Mouse (Mus musculus) gastrocnemius, adult 8-10 months (tissue): Measurements from ENCODE around the gene Cenpm. TPM values are rescaled to one million over a fixed set of nuclear protein-coding genes. Genes with fewer than 3 reads are reported as not detected.

Experiments
- DNase-seq, 2 experiments: peaks; one replicate each; pipeline ENCODE4 v3.0.0; 2022; ENCODE audit warnings: low spot score in 2 of 2
- microRNA-seq: library from miRNA; unstranded; fragments of <30 nt; microRNA quantifications from one replicate; pipeline ENCODE4 v1.2.0, GENCODE M21; 2022
- total RNA-seq, 4 experiments: library from RNA; stranded (reverse); gene quantifications; 2 replicates each; pipeline ENCODE4 v1.2.4; 2022

Cenpm gene
- total RNA-seq, 4 experiments from 2014 or later, result not detected

- DNase-seq, result no peak
Measured at GRCm38 (mm10) chr15:82192617-82193016, 51.9 kb downstream of the Cenpm start.

- DNase-seq, result peak in 1 of 2 experiments; percentile 59
Measured at GRCm38 (mm10) chr15:82188481-82189240, 55.9 kb downstream of the Cenpm start.

- DNase-seq, result no peak
Measured at GRCm38 (mm10) chr15:82187924-82188323, 56.6 kb downstream of the Cenpm start.

- no peak for DNase-seq
Measured at GRCm38 (mm10) chr15:82187401-82187800, 57.1 kb downstream of the Cenpm start.

GRCm38 (mm10) chr15:82186931-82187330 lies 57.6 kb downstream of the Cenpm start:
- DNase-seq, result no peak

- no peak for DNase-seq
Measured at GRCm38 (mm10) chr15:82186131-82186530, 58.4 kb downstream of the Cenpm start.

GRCm38 (mm10) chr15:82185062-82185783 lies 59.3 kb downstream of the Cenpm start:
- no peak for DNase-seq

GRCm38 (mm10) chr15:82184656-82185055 lies 59.9 kb downstream of the Cenpm start:
- no peak for DNase-seq

- no peak for DNase-seq
Measured at GRCm38 (mm10) chr15:82184183-82184582, 60.4 kb downstream of the Cenpm start.

Small RNA genes lying within 50 kb of the gene (microRNA-seq; reads per million reads assigned to microRNA genes)
- gene Mir33, result 7.5 reads per million

Other genes starting within 250 kb of the Cenpm start
- 10 to 100 TPM; 14.9 to 18.4 (median 17.5) TPM for gene Desi1, start 210.9 kb downstream of the Cenpm start, total RNA-seq
- 10 to 100 TPM; 44.8 to 55.5 (median 51.4) TPM for gene Snu13, start 197.2 kb downstream of the Cenpm start, total RNA-seq
- gene 4930407I10Rik, start 185.6 kb downstream of the Cenpm start, total RNA-seq, result not detected
- gene Mei1, start 174.8 kb downstream of the Cenpm start, total RNA-seq, result not detected
- gene Ccdc134, start 116.8 kb downstream of the Cenpm start, total RNA-seq, result 10 to 100 TPM in 2 of 4 experiments, 1 to 10 TPM in 2; 6.8 to 14.2 (median 8.6) TPM
- gene Srebf2, start 97.6 kb downstream of the Cenpm start, total RNA-seq, result 10 to 100 TPM in 1 of 4 experiments, 1 to 10 TPM in 3; 8.4 to 11.5 (median 9.7) TPM
- gene Shisa8, start 31.9 kb downstream of the Cenpm start, total RNA-seq, result not detected
- not detected for gene Tnfrsf13c, start 20.4 kb downstream of the Cenpm start, total RNA-seq
- not detected for gene 1500009C09Rik, start 7.6 kb upstream of the Cenpm start, total RNA-seq
- under 1 TPM; 0.10 to 0.63 (median 0.38) TPM for gene Sept3, start 30.1 kb upstream of the Cenpm start, total RNA-seq
- gene Wbp2nl, start 54.2 kb upstream of the Cenpm start, total RNA-seq, result not detected
- 10 to 100 TPM in 2 of 4 experiments, 1 to 10 TPM in 2; 7.7 to 11.6 (median 10.1) TPM for gene Naga, start 94.2 kb upstream of the Cenpm start, total RNA-seq
- gene Pheta2, start 94.2 kb upstream of the Cenpm start, total RNA-seq, result under 1 TPM; 0.17 to 0.43 (median 0.36) TPM
- gene Smdt1, start 94.2 kb upstream of the Cenpm start, total RNA-seq, result 100 to 1,000 TPM; 129 to 149 (median 142) TPM
- gene Ndufa6, start 109.6 kb upstream of the Cenpm start, total RNA-seq, result 100 to 1,000 TPM; 397 to 462 (median 441) TPM
- gene Cyp2d22, start 135.5 kb upstream of the Cenpm start, total RNA-seq, result 10 to 100 TPM in 3 of 4 experiments, 1 to 10 TPM in 1; 7.2 to 14.5 (median 11.5) TPM
- under 1 TPM in 2 of 4 experiments, not detected in 2; 0.18 to 0.24 TPM for gene Cyp2d11, start 149.3 kb upstream of the Cenpm start, total RNA-seq
- under 1 TPM in 1 of 4 experiments, not detected in 3; 0.56 TPM for gene Cyp2d10, start 162.4 kb upstream of the Cenpm start, total RNA-seq
- not detected for gene Cyp2d9, start 188.7 kb upstream of the Cenpm start, total RNA-seq